Mouse (Mus musculus): ENCODE measurements around the gene Lrfn1.

- no peak for TF ChIP-seq POLR2A (IDR thresholded peaks at IDR 0.05; ENCODE audit: borderline replicate concordance, extremely low read depth, insufficient read depth, insufficient read length, poor library complexity, severe bottlenecking)
- TF ChIP-seq CTCF (IDR thresholded peaks at IDR 0.05; ENCODE audit: borderline replicate concordance, extremely low read depth, insufficient read depth, insufficient read length): no peak
Observed at GRCm38 (mm10) chr7:28490903-28491302, 39.1 kb downstream of the Lrfn1 start.

Data from brain, embryonic 14.5 days (tissue).